Mouse (Mus musculus): Measurements from ENCODE around the gene Ano1.

DNA sequence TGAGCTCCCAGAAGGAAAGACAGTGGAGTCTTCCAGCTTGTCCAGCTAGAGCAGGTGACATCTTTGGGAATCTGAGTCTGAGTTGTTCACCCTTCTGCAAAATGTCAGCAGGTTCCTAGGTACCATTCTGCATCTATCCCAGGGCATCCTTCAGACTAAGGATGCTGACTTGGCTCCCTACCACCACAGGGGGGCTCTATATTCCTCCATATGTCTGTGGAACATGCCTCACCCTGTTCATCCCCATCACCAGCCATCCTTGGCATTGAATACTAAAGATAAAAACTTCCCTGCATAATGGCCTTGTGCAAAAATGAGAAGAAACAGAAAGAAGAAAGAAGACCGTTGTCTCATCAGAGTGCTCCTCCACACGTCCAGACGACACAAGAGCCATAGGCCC is 162.3 kb downstream of the Ano1 start:
- TF ChIP-seq ZC3H11A (IDR thresholded peaks at IDR 0.05; ENCODE audit: borderline replicate concordance, low read depth, low read length) (no peak), ZNF384 (IDR thresholded peaks at IDR 0.05; ENCODE audit: low read depth, low read length) (no peak), CHD2 (IDR thresholded peaks at IDR 0.05; ENCODE audit: low read depth, low read length) (no peak), MAFK (IDR thresholded peaks at IDR 0.05; ENCODE audit: insufficient read depth, low read depth, low read length) (no peak)
